Mouse (Mus musculus): Measurements from ENCODE around the gene Tcte3.

DNA sequence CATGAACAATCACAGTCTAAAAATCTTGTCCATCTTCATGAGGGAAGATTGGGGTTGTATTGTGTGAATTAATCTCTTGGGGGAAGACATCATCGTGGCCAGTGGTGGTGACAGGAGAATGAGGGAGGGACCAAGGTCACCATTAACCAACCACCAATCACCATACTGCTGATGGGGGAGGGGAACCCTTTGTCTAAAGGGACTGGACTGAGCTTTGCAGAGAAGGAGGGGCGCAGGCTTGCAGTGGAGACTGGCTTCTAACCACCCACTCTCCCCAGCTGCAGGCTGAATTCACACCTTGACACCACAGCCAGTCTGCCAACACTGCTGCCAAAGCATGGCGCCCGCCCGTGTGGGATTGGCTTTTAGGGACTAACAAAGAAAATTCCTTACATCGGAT, 24.8 kb upstream of the Tcte3 start:
- TF ChIP-seq POLR2A (IDR thresholded peaks at IDR 0.05; ENCODE audit: insufficient read depth, low read depth, low read length) (no peak), CTCF (IDR thresholded peaks at IDR 0.05; ENCODE audit: insufficient read depth, low read depth, low read length) (no peak)
